Mouse (Mus musculus) ovary, postnatal 10 days (tissue): ENCODE measurements around the gene Itga6.
A peak's percentile ranks its signal among the peaks of the same experiment; 100 is the strongest.

Experiments
- DNase-seq: peaks from one replicate; pipeline ENCODE4 v3.0.0; 2022; ENCODE audit warnings: low spot score

Gene Itga6

GRCm38 (mm10) chr2:71805120-71805519 lies 59.7 kb downstream of the Itga6 start:
- DNase-seq: no peak

DNA sequence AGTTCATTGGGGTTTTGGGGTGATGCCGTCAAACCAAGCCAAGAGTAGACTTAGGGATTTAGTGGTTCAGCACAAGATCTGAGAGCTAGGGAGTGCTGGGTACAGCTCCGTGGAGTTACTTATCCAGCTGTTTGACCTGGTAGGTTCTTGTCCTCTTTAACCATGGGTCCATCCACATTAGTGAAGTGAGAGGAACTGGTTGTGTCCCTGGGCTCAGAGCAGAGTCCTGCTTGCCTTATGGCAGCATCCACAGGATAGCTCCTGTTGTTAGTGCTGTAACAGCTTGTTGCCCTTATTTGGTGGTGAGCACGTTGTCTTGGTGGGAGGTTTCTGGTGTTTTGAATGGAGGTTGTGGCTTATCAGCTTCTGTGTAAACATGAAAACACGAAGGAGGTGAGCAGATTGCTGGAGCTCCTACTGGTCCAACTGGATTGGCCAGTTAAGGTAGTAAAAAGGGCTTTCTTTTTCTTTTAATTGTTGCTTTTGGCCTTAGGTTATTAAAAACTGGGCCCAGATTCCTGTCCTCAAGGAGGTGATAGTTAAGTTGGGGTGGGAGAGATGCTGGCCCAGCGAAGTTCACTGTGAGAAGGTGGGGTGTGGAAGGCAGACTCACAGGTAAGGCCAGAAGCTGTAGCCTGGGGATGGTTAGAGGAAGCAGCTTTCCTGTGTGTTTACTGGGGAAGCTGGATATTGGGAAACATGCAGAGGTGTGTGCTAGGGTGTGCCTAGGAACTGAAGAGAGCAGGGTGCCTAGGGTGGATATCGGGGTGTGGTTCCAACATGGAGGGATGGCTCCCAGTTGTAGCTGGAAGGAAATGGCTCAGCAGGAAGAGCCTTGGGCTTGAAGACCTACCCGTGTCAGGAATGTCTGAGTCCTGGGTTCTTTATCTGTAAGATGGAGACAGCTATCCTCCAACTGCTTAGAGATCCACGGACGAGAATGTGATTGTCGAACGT lies 60.5 kb downstream of the Itga6 start:
- no peak for DNase-seq

DNA sequence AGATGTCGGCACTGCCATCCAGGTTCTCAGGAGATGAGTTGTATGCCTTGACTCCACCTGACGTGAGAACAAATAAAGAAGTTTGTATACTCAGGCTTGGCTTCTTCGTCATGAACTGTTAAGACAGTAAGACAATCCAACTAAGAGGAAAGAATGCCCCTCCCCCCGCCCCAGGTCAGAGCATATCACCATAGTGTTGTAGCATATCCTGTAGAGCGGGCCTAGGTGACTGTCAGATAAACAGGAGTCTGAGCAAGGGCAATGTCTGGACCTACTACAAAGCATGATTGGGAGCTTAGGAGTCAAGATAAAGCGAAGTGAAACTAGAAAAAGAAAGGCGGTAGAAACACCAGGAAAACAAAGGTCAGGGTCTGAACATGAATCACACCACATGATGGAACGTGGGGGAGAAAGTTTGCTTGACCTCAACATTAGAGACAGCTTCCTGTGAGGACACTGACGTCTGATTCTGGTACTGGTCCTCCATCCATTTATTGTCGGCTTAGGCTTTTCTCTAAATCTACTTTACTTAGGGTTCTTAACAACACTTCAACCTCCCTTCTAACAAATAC lies 64.0 kb downstream of the Itga6 start:
- DNase-seq: no peak

GRCm38 (mm10) chr2:71810010-71810409 lies 64.6 kb downstream of the Itga6 start:
- DNase-seq: no peak

- no peak for DNase-seq
Measured at GRCm38 (mm10) chr2:71810906-71811305, 65.5 kb downstream of the Itga6 start.

- peak; percentile 62 for DNase-seq
Measured at GRCm38 (mm10) chr2:71812221-71813021, 67.0 kb downstream of the Itga6 start.

GRCm38 (mm10) chr2:71813022-71813358 lies 67.6 kb downstream of the Itga6 start:
- no peak for DNase-seq

- no peak for DNase-seq
Measured at GRCm38 (mm10) chr2:71813371-71813770, 68.0 kb downstream of the Itga6 start.

- no peak for DNase-seq
Measured at GRCm38 (mm10) chr2:71814016-71814415, 68.6 kb downstream of the Itga6 start.

DNA sequence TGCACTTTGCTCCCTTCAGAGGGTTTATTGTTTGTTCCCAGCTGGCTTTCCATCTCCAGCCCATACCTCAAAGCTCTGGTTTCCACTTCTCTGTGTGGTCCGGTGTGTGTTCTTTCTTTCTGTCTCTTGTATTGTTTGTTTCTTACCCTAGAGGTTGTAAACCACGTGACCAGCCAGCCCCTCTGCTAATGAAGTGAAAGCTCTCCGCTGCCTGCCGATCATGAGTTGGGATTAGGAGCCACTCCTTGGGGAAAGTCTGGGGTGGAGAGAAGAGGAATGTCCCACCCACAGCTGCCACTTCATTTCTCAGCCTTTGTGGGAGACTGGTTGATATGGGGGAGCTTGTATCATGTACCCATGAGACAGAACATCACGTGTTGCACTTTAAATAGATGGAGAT lies 69.9 kb downstream of the Itga6 start:
- no peak for DNase-seq

GRCm38 (mm10) chr2:71816391-71817041 lies 71.1 kb downstream of the Itga6 start:
- no peak for DNase-seq

GRCm38 (mm10) chr2:71824146-71824545 lies 78.7 kb downstream of the Itga6 start:
- DNase-seq: no peak

DNA sequence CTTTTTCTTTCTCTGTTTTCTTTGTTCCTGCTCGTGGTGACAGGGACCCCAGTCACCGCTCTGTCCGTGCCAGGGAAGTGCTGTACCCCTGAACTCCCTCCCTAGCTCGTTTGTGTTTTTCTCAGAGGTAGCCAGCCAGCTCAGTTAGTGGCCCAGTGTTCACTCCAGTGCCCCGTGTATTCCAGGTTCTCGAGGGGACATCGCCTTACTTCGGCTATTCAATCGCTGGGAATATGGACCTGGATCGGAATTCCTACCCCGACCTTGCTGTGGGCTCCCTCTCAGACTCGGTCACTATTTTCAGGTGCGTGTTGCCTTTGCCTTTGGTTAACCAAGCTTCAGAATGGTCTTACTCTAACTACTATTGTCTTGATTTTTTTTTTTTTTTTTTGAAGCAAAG lies 82.3 kb downstream of the Itga6 start:
- no peak for DNase-seq

DNA sequence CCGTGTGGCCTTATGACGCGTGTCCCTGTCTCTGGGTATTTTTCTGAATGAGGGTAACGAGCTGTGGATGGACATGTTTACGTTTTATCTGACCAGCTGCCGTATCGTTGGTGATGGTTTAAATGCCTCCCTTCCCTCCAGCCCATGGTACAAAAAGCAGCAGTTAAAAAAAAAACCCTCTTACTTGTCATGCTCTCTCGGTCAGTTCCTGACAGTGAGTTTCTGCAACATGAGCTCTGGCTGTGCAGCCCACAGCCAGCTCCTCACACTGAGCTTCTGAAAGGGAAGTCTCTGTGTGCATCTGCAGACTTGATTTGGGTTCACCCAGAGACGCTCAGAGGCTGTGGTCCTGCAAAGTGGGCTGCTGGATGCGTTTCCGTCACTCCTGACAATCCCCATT lies 83.5 kb downstream of the Itga6 start:
- no peak for DNase-seq

GRCm38 (mm10) chr2:71833626-71834025 lies 88.2 kb downstream of the Itga6 start:
- DNase-seq: no peak

DNA sequence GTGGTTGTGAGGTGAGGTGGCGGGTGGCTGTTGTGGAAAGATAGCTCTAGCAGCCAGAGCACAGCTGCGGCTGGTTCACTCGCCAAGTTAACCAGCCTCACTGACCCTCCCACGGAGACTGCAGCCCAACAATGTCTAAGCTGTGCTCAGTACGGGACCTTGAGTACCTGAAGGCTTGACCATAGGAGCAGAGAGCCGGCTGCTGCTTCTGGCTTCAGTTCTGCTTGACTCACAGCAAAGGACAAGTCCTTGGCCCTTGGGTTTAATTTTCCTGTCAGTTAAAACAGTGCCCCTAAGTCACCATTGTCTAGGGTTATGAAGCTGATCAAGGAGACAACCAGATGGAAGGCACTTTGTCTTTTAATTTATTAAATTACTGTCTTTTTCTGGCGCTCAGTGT lies 89.0 kb downstream of the Itga6 start:
- no peak for DNase-seq

DNA sequence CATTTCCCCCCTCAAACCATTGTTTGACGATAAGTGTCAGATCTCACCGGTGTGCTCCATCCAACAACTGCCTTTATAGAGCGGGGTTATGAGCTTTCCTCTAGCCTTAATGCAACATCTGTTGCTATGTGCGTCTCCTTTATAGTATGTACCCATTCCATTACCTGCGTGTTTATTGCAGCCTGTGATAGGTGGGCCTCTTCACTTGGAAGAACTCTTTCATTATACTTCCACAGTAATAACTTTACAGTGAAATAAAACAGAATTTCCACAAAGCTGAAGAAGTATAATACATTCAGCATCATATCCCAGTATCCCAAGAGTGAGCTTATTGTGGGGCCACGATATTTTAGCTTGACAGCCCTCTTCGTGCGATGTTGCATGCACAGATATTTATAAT lies 90.1 kb downstream of the Itga6 start:
- no peak for DNase-seq

- DNase-seq: no peak
Measured at GRCm38 (mm10) chr2:71836232-71836631, 90.8 kb downstream of the Itga6 start.

GRCm38 (mm10) chr2:71837261-71837660 lies 91.8 kb downstream of the Itga6 start:
- DNase-seq: no peak

DNA sequence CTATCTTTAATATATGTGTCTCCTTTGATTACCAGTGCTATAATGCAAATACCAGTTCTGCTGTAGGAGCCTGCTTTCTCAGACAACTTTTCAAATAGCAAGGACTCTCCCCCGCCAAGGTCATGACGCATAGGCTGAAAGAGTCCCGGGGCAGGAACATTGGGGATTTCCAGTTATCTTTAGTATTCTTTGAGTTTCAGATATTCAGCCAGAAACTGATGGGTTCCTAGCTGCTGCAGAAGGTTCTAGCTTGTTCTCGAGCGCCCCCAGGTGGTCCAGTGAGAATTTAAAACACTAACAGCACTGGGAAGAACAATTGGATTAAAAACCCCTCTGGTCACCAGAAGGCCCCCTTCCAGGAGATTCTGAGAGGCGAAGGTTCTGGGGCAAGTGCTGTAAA lies 92.4 kb downstream of the Itga6 start:
- DNase-seq: peak; percentile 37

DNA sequence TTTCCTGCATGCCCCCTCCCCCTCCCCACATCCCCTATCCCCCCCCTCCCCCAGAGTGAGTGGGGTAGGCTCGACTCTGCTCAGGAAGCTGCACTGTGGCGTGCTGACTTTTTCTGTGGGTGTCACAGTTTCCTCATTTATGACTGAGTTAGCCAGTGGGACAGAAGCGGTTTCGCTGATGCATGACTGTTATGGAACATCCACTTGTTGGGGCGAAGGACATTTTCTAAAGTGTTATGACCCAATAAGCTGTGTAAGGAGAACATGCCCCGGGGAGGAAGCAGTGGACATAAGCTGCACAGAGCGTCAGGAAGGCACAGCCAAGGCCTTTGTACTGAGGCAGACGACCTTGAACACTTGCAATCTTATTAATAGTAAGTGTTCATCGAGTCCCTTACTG lies 97.9 kb downstream of the Itga6 start:
- DNase-seq: no peak

DNA sequence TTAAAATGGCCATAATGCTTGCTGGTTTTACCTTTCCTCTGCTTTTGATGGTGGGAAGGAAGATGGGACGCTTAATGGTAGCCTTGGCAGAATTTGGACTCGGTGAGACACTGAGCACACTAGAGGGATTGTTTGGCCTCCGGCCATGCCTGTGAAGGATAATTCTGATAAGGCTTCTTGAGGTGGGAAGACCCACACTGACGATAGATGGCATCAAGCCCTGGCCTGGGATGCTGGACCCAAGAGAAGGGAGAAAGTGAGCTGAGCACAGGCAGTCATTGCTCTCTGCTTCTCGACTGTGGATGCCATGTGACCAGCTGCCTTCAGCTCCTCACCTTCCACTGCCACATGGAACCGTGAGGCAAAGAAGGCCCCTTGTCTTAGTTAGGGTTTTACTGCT lies 99.5 kb downstream of the Itga6 start:
- DNase-seq: no peak
